In genomic region chr1:170255560-170255910, GRCm38 (mm10) we compare ENCODE assay signal across 8 mouse cellular contexts. TPM values are rescaled to one million over a fixed set of nuclear protein-coding genes. Genes with fewer than 3 reads are reported as not detected.
DNase-seq lines count a peak whose midpoint lies in the region; ATAC-seq and TF ChIP-seq lines count a peak whose summit lies in the region.

No protein-coding gene starts in this region.

- peak; percentile 88 for DNase-seq in Muller cell, postnatal 12 days (ENCODE audit: inconsistent ontology term)
- peak; percentile 90 for DNase-seq in cerebellum, adult 9-10 months
- peak; percentile 75 for DNase-seq in forelimb bud, embryonic 11.5 days (ENCODE audit: low read depth, low spot score)
- peak; percentile 89 for DNase-seq in heart, postnatal 4 days
- peak; percentile 88 to 93 for DNase-seq in layer of hippocampus, adult 2 months (ENCODE audit: low spot score in 2 of 2)
- peak; percentile 77 for DNase-seq in lung, adult 2 months
- peak; percentile 83 for DNase-seq in testis, postnatal 10 days (ENCODE audit: low spot score)

- peak overlapping the region; percentile 78 for H3K4me3 ChIP-seq in layer of hippocampus, adult 2 months
- H3K4me3 ChIP-seq in lung, adult 2 months (replicated peaks; ENCODE audit: extremely low read depth, low read depth, low read length): peak overlapping the region; percentile 69
- H3K4me3 ChIP-seq in neural tube, embryonic 15.5 days (replicated peaks): peak overlapping the region; percentile 66

- WGBS in lung, adult 2 months: 8% methylated on average over 32 of the region's 32 CpGs
- 9% methylated on average over 32 of the region's 32 CpGs for WGBS in neural tube, embryonic 15.5 days

- no peaks in the 10 kb centered on the region for H3K9me3 ChIP-seq in neural tube, embryonic 15.5 days (replicated peaks)

- H3K36me3 ChIP-seq in neural tube, embryonic 15.5 days: no peaks in the 10 kb centered on the region

- 0 out of 2 replicates have a peak, but pooled peaks cover 2% of the 10 kb centered on the region for H3K4me1 ChIP-seq in lung, adult 2 months (ENCODE audit: control insufficient read depth, insufficient read depth, low read length)
- peaks cover 6% of the 10 kb centered on the region for H3K4me1 ChIP-seq in neural tube, embryonic 15.5 days

- no peaks in the 10 kb centered on the region; the same call in 1 of the 2 replicates for H3K27me3 ChIP-seq in neural tube, embryonic 15.5 days (replicated peaks)

- ATAC-seq in neural tube, embryonic 15.5 days (ENCODE audit: low FRiP score): peak; percentile 100

- H3K9ac ChIP-seq in neural tube, embryonic 15.5 days (replicated peaks): peak overlapping the region; percentile 68

- TF ChIP-seq CTCF in layer of hippocampus, adult 2 months (conservative IDR thresholded peaks at IDR 0.05): 0 out of 2 replicates have a peak, but pooled peaks have one; percentile 11
- no peak for TF ChIP-seq CTCF in lung, adult 2 months (IDR thresholded peaks at IDR 0.05; ENCODE audit: insufficient read depth, low read length)

- H3K4me2 ChIP-seq in neural tube, embryonic 15.5 days: peak overlapping the region; percentile 89

- TF ChIP-seq POLR2A in lung, adult 2 months (IDR thresholded peaks at IDR 0.05; ENCODE audit: borderline replicate concordance, extremely low read depth, low read depth, low read length): peak; percentile 74; the same call in 1 of the 2 replicates

- H3K27ac ChIP-seq in layer of hippocampus, adult 2 months: peak overlapping the region; percentile 89
- H3K27ac ChIP-seq in neural tube, embryonic 15.5 days (replicated peaks): peak overlapping the region; percentile 54; the same call in 1 of the 2 replicates

RNA-seq across cellular contexts. Expression of gene Sh2d1b1, which starts 21.6 kb away (rescaled TPM):
- total RNA-seq in heart, postnatal 4 days (2021): under 1 TPM; 0.14 to 0.23 TPM
- not detected for total RNA-seq in layer of hippocampus, adult 2 months (2021)
- 3.6 and 3.9 TPM in 2 replicates for polyA plus RNA-seq in lung, adult 2 months (2012; rRNA removed)
- polyA plus RNA-seq in neural tube, embryonic 15.5 days (2015; fragmentation: Nextera tagmentation; extraction: Ambion mirVana): 0.06 TPM in 1 of 2 replicates, not detected in the other

RNA-seq across cellular contexts. Expression of gene Sh2d1b2, which starts 23.0 kb away (rescaled TPM):
- total RNA-seq in heart, postnatal 4 days (2021): not detected
- not detected for total RNA-seq in layer of hippocampus, adult 2 months (2021)
- 0.23 TPM in 1 of 2 replicates, not detected in the other for polyA plus RNA-seq in lung, adult 2 months (2012; rRNA removed)
- polyA plus RNA-seq in neural tube, embryonic 15.5 days (2015; fragmentation: Nextera tagmentation; extraction: Ambion mirVana): not detected in 2 replicates

RNA-seq across cellular contexts. Expression of gene Uhmk1, which starts 40.3 kb away (rescaled TPM):
- total RNA-seq in heart, postnatal 4 days (2021): 10 to 100 TPM; 18.9 to 19.8 TPM
- 100 to 1,000 TPM; 142 to 143 TPM for total RNA-seq in layer of hippocampus, adult 2 months (2021)
- 13.0 and 18.3 TPM in 2 replicates for polyA plus RNA-seq in lung, adult 2 months (2012; rRNA removed)
- 8.1 and 8.3 TPM in 2 replicates for polyA plus RNA-seq in neural tube, embryonic 15.5 days (2015; fragmentation: Nextera tagmentation; extraction: Ambion mirVana)

RNA-seq across cellular contexts. Expression of gene Gm7694, which starts 50.6 kb away (rescaled TPM):
- total RNA-seq in heart, postnatal 4 days (2021): 1 to 10 TPM; 7.8 TPM
- 1 to 10 TPM; 4.1 TPM for total RNA-seq in layer of hippocampus, adult 2 months (2021)
- 7.6 and 7.8 TPM in 2 replicates for polyA plus RNA-seq in lung, adult 2 months (2012; rRNA removed)
- polyA plus RNA-seq in neural tube, embryonic 15.5 days (2015; fragmentation: Nextera tagmentation; extraction: Ambion mirVana): 1.8 and 2.1 TPM in 2 replicates

RNA-seq across cellular contexts. Expression of gene Spata46, which starts 53.1 kb away (rescaled TPM):
- not detected for total RNA-seq in heart, postnatal 4 days (2021)
- not detected for total RNA-seq in layer of hippocampus, adult 2 months (2021)
- polyA plus RNA-seq in lung, adult 2 months (2012; rRNA removed): not detected in 2 replicates
- 0.61 and 0.82 TPM in 2 replicates for polyA plus RNA-seq in neural tube, embryonic 15.5 days (2015; fragmentation: Nextera tagmentation; extraction: Ambion mirVana)

Comparison
In these comparisons a context has a peak if more than half of its experiments do, and no peak if none do; other contexts are left out.
1. Peak in every context shown above with its lines: DNase-seq, ATAC-seq, H3K4me3 ChIP-seq and H3K27ac ChIP-seq.
2. RNA of gene Uhmk1, which starts 40.3 kb away (total RNA-seq): 142 to 143 TPM in layer of hippocampus, adult 2 months; 18.9 to 19.8 TPM in heart, postnatal 4 days; every median in the first group is over 4 times any median in the second.